8 mouse cellular contexts compared by ENCODE assay signal in the genomic region with DNA sequence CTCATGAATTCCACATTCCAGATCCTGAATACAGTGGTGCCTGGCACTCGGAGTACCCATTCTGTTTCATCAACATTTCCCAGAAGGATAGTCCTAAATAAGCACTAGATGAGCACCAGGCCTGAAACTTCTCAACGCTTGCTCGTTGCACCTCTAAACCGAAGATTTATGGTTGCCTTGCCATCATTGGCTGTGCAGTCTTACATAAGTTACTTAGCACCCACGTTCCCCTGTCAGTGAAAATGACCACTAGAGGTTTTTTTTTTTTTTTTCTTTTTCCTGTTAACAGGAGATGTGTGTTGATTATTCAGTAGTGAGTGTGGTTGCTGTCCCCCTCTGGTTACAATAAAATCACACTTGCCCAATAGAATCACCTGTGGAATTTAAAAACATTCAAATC. TPM values are rescaled to one million over a fixed set of nuclear protein-coding genes. Genes with fewer than 3 reads are reported as not detected.
DNase-seq lines count a peak whose midpoint lies in the region; ATAC-seq lines count a peak whose summit lies in the region.

No protein-coding gene starts in this region.

- H3K9ac ChIP-seq in limb, embryonic 12.5 days (replicated peaks) = no peak overlapping the region
- peak overlapping the region; percentile 94; the same call in 1 of the 2 replicates for H3K9ac ChIP-seq in stomach, embryonic 14.5 days (replicated peaks; ENCODE audit: low read depth, low read length)

- ATAC-seq in limb, embryonic 12.5 days (ENCODE audit: insufficient number of reproducible peaks, insufficient read depth, low FRiP score, low TSS enrichment, low read depth) = no peak
- ATAC-seq in stomach, embryonic 14.5 days (ENCODE audit: insufficient number of reproducible peaks, insufficient read depth, low FRiP score, low read depth) = no peak

- no peak overlapping the region; the same call in 1 of the 2 replicates for H3K27ac ChIP-seq in limb, embryonic 12.5 days
- peak overlapping the region; percentile 97; the same call in 1 of the 2 replicates for H3K27ac ChIP-seq in stomach, embryonic 14.5 days (ENCODE audit: low read length)

- no peaks in the 10 kb centered on the region for H3K9me3 ChIP-seq in limb, embryonic 12.5 days
- no peaks in the 10 kb centered on the region for H3K9me3 ChIP-seq in stomach, embryonic 14.5 days (ENCODE audit: control insufficient read depth, low read depth, low read length)

- H3K4me3 ChIP-seq in limb, embryonic 12.5 days (replicated peaks) = peak overlapping the region; percentile 67; the same call in 1 of the 2 replicates
- peak overlapping the region; percentile 55; the same call in 1 of the 2 replicates for H3K4me3 ChIP-seq in stomach, embryonic 14.5 days (ENCODE audit: low read depth, low read length)

- DNase-seq in cerebellum, adult 8-10 months = peak; percentile 9
- DNase-seq in cerebellum, postnatal 4 days (ENCODE audit: low spot score in 2 of 2) = no peak
- peak; percentile 5 for DNase-seq in urinary bladder, postnatal 25 days (ENCODE audit: low spot score)
- DNase-seq in urinary bladder, postnatal 4 days (ENCODE audit: low spot score in 2 of 2) = no peak
- DNase-seq in ovary, postnatal 10 days (ENCODE audit: low spot score) = no peak
- no peak for DNase-seq in B cell, adult 2 months

- peaks cover 16% of the 10 kb centered on the region for H3K4me1 ChIP-seq in limb, embryonic 12.5 days (replicated peaks)
- H3K4me1 ChIP-seq in stomach, embryonic 14.5 days (ENCODE audit: control insufficient read depth, insufficient read depth, low read length) = peaks cover 14% of the 10 kb centered on the region; the same call in 1 of the 2 replicates

- H3K36me3 ChIP-seq in limb, embryonic 12.5 days = no peaks in the 10 kb centered on the region
- H3K36me3 ChIP-seq in stomach, embryonic 14.5 days (ENCODE audit: control insufficient read depth, insufficient read depth, low read length) = no peaks in the 10 kb centered on the region

- no peaks in the 10 kb centered on the region for H3K27me3 ChIP-seq in limb, embryonic 12.5 days
- no peaks in the 10 kb centered on the region for H3K27me3 ChIP-seq in stomach, embryonic 14.5 days (ENCODE audit: control insufficient read depth, insufficient read depth, low read length)

- H3K4me2 ChIP-seq in limb, embryonic 12.5 days = peak overlapping the region; percentile 75
- H3K4me2 ChIP-seq in stomach, embryonic 14.5 days (replicated peaks; ENCODE audit: low read depth, low read length) = peak overlapping the region; percentile 74

- 51% methylated on average over 5 of the region's 5 CpGs for WGBS in limb, embryonic 12.5 days
- 41% methylated on average over 5 of the region's 5 CpGs for WGBS in stomach, embryonic 14.5 days

RNA-seq across cellular contexts. Expression of a gene that starts 0.4 kb away (rescaled TPM):
- polyA plus RNA-seq in limb, embryonic 12.5 days (2016; fragmentation: Nextera tagmentation; extraction: Ambion mirVana) = 7.2 and 7.6 TPM in 2 replicates
- 12.4 and 13.7 TPM in 2 replicates for polyA plus RNA-seq in stomach, embryonic 14.5 days (2014; fragmentation: Nextera tagmentation; extraction: Ambion mirVana)

RNA-seq across cellular contexts. Expression of a gene that starts 1.2 kb away (rescaled TPM):
- 2.0 and 2.7 TPM in 2 replicates for polyA plus RNA-seq in limb, embryonic 12.5 days (2016; fragmentation: Nextera tagmentation; extraction: Ambion mirVana)
- 2.1 and 2.7 TPM in 2 replicates for polyA plus RNA-seq in stomach, embryonic 14.5 days (2014; fragmentation: Nextera tagmentation; extraction: Ambion mirVana)

Comparison
In these comparisons a context has a peak if more than half of its experiments do, and no peak if none do; other contexts are left out.
1. DNase-seq: peak in cerebellum, adult 8-10 months (single experiment) and urinary bladder, postnatal 25 days (single experiment); none in cerebellum, postnatal 4 days (0 of 2), urinary bladder, postnatal 4 days (0 of 2), ovary, postnatal 10 days (single experiment) and B cell, adult 2 months (0 of 2).